Mouse (Mus musculus): ENCODE measurements around the gene Tmem126b.

Gene Tmem126b

DNA sequence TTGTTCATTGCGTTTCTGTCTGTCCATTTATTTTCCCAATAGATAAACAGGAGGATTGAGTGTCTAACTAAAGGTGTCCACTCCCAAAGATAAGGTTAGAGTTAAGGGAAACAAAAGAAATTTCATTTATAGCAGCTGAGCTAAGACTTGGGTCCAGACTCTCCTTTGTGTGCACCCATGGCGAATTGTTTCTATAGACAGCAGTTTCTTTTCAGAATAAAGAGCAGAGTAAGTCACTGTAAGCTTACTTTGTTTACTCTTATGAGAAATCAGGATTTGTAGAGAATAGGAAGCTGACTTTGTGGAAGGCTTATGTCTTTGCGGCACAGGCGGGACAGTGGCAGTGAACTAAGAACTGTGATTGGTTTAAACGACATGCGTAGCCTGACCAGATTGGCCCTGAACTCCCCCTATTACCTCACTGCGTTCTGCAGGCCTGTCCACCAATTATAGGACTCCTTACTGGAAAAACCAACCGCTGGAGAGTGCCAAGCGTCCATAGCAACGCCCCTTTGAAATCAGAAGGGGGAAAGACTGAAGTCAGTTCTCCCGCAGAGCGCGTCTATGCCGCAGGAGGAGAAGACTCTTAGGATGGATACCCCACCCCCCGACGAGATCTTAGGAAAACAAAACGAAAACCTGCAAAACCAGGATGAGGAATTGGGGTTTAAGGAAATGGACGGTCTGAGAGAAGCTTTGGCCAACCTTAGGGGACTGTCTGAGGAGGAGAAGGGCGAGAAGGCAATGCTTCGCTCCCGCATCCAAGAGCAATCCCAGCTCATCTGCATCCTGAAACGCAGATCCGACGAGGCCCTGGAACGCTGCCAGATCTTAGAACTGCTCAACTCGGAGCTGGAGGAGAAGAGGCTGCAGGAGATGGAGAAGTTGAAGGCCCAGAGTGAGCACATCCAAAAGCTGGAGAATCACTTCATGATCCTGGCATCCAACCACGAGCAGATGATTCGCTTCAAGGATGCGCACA lies 49.5 kb downstream of the Tmem126b start, which contains the start of gene Ccdc89:
Gene Ccdc89 (plus strand): TSS at position 558 of the 982 bp plus-strand sequence.
- peak; percentile 92 for DNase-seq (ENCODE audit: low read depth, low spot score)

All from ZHBTc4 (cell line).